Mouse (Mus musculus) adrenal gland, postnatal 36 days (tissue): ENCODE data around the gene Pex16. TPM values are rescaled to one million over a fixed set of nuclear protein-coding genes. Genes with fewer than 3 reads are reported as not detected.

ENCODE experiments used
- DNase-seq, 2 experiments: peaks; one replicate each; pipeline ENCODE4 v3.0.0; 2021; ENCODE audit warnings: mixed read lengths in 1 of 2
- total RNA-seq, 2 experiments: library from RNA; stranded (reverse); gene quantifications; 2 replicates each; pipeline ENCODE4 v1.2.3; 2021

The Pex16 gene
- total RNA-seq, 2 experiments from 2014 or later: 97.3 to 224 TPM

DNA sequence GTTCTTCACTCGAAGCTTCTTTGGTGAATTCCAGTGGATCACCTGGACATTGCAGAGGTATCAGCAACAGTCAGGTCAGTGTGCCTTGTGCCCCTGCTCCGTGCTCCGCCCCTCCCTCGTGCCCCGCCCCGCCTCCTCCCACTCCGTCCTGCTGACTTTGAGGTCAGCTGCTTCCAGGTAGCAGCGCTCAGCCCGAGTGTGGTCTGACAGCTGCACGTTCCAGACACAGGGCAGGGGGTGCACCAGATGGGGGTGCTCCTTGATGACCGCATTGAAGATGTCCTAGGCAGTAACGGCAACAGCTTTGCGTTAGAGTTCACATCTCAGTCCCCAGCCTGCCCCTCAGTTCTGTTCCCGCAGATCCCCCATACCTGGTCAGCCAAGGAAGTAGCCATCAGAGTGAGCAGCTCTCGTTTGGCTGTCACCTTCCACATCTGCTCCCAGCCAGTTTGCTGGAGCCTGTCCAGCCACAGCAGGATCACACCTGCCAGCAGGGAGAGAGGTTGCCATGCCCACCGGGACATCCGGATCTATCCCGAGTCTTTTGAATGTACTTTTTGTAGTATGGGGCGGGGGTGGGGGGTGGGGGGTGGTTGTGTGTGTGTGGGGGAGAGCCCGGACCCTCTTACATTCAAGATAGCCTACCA is 7.0 kb upstream of the Pex16 start:
- no peak for DNase-seq

DNA sequence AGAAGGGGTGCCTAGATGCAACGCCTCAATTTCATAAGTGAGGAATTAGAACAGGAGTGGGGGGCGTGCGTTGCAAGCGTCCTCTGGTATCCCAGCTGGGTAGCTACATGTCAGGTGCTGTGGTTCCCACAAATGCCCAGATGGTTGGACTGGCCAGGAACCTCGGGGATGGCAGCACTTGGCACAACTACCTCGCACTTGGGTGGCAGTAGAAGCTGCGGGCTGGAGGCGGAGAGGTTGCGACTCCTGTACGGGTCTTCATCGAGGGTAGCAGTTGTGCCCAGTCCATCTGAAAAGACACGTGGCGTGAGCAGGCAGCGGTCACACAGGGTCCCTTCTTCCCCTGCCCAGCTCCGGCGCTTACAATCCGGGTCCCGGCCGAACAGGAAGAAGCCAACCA is 4.1 kb upstream of the Pex16 start:
- no peak for DNase-seq

DNA sequence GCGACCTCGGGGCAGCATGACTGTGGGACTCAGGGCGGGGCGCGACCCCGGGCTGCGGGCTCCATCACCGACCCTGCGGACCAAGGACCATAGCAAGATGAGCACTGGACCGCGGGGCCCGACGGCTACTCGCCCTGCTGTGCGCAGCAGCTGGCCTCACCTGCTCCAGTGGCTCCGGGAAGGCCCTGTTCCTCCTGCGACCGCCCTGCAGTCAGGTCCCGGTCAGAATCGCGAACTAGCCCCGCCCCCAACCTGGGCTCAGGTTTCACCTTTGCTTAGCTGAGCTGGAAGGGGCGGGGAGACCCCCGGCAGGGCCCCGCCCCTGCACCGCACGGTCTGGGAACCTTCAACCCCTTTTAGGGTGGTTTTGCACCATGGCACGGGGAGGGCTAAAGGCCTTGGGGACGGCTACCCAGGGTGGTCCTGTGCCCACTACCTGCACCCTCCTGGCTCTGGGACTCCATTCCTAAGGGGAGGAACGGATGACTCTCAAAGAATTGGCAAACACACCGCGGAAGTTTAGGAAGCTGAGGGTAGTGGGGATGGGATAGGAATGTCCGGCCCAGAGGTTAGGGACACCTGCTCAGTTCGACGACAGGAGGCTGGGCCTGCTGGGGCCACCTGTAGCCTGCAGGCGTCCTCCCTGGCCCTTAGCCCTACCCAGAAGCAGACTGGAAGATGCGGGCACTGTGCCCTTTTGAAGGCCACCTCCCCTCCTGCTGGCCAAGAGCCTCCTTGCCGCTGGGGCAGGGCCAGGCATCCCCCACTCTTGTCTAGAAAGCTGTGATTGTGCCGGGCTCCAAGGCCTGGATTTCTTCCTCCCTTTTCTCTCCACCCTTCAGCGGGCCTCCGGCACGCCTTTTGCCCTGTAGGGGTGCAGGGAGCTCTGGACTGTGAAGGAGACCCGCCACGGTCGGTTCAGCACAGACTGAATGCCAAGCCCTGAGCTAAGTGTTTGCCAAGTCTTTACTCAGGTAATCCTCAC is 3.4 kb upstream of the Pex16 start:
- DNase-seq: peak in 1 of 2 experiments; percentile 48

DNA sequence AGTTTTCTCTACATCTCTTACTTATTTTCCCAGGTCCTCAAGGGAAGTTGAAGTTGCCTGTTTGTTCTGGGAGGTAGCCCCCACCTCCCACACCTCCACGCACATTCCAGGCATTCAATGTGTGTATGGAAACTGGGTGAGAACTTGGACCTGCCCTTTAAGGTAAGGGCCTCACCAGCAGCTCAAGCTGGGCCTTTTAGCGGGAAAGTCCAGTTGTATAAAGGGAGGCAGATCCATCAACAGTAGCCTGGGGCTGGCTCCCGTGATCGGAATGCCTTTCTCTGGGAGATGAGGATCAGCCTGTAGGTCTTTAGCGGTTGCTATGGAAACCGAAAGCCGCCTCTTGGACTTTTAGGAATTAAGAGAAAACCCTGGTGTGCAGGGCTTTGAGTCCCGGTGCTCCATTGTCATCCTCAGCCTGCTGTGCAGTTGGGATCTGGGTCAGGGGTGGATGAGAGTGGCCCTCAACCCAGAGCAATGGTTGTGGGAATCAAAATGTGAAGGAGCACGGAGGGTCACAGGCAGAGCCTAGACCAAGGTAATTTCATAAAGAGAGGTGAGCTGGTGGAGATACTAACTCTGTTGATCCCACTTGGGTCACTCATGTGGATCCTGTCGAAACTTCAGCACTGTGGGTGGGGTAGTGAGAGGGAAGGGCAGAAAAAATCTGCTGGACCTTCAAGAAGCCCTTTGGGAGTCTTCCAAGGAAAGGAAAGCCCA is 2.3 kb upstream of the Pex16 start:
- no peak for DNase-seq

DNA sequence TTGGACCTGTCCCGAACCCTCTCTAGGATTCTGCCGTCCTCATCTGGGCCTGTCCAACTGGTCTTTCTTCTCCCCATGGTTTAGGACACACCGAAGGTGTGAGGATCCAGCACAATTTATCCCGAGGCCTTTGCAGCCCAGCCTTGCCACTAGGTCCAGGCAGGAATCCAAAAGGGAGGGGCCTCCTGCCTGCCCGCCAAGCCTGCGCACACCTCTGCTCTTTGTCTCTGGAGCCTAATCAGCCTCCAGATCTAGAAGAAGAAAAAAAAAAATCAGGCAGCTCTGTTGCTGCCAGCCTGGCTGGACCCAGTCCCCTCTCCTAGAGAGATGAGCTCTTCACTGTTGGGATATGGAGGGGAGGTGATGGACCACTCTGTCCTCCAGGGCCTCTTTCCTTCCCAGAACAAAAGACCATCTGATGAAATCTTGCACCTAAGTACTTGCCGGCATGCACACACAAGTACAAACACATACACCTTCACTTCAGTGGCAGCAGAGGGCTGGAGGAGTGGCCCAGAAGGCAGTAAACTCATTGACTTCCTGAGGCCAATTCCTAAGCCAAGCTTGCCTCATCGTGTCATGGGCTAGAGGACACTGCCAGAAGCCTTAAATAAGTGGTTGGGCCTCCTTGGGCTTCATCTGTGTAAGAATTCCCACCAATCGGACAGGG is 1.6 kb upstream of the Pex16 start:
- DNase-seq: peak; percentile 76

DNA sequence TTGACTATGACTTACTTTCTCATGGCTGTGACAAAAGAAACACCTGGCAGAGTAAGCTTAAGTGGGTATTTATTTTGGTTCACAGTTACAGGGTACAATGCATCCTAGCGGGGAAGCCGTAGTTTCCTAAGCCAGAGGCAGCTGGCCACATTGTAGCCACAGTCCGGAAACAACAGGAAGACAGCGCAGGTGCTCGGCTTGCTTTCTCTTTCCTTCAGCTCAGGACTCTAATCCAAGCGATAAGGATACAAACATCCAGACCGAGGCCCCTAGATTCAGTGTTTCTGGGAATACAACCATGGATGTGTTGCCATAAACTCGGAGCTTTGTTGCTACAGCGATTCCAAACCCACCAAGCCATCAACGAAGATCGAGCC is 1.1 kb upstream of the Pex16 start:
- no peak for DNase-seq

DNA sequence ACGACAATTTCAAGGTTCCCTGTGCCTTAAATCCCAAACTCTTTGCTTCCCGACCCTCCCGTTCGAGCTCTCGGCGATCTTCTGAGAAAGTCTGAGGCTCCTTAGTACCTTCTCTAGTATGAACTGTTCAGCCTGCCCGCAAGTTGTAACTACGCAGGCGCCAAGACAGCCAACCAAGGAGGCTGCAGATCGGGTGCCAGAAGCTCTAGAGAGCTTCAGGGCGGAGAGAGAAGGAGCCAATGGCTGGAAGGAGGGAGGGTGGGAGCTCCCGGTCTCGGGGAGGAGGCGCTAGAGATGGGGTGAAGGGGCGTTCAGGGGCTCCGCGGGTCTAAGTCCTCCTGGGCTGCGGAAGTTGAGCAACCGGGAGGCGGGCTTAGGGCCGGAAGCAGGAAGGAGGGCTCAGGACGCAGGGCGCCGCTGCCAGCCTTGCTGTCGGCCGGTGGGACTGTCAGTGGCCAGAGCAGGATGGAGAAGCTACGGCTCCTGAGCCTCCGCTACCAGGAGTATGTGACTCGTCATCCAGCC is 685 bp downstream of the Pex16 start:
- DNase-seq: peak; percentile 97 to 98

DNA sequence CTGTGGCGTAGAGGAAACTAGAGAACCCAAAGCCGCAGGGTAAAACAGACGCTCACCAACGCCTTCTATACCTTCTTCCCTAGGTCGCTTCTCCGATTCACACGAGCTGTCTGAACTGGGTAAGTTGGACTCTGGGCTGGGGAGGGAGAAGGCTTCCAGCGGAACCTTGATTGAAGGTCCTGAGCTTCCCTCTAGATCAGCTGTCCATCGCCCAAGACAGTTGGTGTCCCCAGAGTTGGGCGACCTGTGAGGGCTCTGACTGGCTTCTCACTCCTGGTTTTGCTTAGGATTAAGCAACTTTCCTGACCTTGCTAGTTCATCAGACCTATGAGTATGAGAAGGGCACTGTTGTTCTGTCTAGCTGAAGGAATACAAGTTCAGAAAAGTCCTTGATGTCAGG is 1.3 kb downstream of the Pex16 start:
- no peak for DNase-seq

DNA sequence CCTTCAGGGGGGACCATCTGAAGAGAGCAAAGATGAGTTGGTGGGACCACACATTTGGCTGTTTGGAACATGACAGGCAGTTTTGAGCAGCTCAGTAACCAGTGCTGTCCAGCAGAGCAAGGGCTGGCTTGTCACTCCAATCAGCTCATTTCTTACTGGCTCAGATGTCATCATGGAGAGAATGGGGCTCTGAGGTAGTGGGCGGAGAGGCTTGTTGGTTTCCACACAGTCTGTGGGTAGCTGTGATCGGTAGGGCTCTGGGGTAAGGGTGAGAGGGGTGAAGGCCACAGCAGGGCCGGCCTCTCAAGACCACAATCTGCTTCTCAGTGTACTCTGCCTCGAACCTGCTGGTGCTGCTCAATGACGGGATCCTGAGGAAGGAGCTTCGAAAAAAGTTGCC is 1.8 kb downstream of the Pex16 start:
- DNase-seq: no peak

DNA sequence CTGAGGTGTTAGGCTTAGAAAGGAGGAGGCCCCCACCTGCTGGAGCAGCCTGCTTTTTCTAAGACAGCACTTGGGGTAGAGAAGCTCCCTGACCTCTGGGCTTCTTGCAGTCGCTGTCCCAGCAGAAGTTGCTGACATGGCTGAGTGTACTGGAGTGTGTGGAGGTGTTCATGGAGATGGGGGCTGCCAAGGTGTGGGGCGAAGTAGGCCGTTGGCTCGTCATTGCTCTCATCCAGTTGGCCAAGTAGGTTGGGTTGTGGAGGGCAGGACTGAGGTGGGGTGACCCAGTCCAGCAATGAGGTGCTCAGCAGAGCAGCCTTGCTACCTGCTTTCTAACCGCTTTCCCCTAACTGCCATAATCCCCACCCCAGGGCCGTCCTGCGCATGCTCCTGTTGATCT is 2.8 kb downstream of the Pex16 start:
- no peak for DNase-seq

DNA sequence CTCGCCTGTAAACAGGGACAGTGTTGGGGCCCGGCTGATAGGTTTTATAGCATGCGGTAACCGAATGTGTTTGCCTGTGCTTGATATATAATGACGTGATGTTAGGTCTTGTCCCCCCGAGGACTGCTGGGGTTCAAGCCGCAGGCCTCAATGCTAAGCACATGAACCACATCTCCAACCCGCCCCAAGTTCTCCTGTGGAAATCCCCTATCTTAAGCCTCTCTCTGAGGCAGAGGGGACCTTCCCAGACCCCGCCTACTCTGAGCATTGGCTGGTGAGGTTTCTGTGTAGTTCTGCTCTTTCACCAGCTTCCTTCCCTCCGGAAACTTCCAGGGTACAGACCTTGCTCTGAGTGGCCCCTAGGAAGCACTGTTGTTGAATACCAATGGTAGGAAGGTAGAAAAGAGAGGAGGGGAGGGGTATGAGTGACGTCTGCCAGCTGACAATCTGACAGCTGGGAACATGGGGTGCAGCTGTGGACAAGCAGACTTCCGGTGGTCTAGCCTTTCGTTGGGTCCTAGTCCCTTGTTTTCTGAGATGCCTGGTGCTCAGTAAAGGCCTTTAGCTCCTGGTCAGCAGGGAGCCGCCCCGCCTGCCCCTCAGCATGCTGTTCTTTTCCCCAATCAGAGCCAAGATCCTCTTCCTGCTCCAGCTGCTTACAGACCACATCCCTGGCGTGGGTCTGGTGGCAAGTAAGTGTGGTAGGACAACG is 5.5 kb downstream of the Pex16 start:
- no peak for DNase-seq

DNA sequence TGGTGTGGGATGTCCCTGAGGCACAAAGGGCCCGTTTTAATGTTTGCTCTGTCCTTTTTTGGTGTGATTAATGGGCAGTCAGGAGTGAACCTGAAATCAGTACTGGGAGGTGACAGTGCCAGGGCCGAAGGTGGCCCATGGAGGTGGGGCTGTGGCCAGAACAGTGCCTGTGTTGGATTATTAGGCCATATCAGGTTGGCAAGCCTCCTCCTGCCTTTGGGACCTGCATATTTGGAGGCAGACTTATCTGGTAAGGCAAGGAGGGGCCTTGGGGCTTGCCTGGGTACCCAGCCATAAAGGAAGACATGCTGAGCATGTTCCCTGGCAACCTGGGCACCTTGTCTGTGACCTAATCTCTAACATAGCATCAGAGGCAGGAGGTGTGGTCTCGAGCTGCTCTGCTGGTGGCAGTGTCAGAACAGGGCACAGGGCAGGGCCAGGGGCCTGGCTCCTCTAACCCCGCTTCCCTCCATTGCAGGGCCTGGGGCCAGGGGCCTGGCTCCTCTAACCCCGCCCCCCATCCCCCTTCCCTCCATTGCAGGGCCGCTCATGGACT is 6.1 kb downstream of the Pex16 start:
- no peak for DNase-seq

DNA sequence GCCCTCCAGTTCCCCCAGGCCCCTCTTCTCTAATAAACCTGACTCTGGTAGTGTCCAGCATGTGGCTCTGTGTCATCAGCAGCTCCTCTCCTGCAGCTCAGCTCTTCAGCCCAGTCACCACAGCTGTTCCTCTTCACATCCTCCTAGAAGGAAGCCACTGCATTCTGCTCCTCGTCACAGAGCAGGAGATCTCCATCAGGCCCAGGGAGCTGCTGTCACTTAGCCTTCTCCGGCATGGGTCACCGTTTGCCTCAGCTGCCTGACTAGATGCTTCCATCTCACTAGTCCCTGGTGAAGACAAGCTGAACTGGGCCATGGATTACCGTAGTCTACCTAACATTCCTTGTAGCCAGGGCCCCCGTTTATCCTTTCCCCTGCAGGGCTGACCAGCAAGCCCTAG is 6.7 kb downstream of the Pex16 start:
- DNase-seq: no peak

DNA sequence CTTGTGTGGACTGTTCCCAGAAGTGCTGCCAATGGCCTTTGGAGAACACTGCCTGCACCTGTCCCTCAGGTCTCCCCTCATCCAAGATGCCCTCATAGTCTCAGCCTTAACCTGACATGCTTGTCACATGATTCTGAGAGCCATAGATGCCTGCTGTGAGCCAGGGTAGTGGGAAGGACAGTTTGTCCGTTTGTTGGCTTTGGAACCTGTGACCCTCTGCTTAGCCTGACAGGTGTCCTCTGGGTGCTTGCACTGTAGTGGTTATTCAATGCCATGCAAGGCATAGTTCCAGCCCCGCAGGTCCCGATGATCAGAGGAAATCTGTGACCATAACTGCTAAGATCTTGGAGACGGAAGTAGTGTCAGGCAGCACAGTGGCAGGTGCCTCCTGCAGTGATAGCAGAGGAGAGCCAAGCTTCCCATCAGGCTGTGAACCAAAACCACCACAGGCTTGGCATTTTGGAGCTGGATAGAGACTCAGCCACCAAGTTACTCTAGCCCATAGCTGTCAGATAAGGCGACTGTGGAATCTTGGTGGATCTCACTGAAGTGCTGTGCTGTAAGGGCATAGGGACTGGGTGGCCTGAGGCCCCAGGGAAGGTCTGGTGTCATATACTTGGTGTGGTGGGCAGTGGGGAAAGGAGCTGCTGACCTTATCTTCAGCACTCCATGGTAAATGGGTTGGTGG is 7.6 kb downstream of the Pex16 start, which contains the start of gene 1700029I15Rik:
Gene 1700029I15Rik, plus strand, starts transcription at position 638 of the 688 bp plus-strand sequence.
- no peak for DNase-seq

DNA sequence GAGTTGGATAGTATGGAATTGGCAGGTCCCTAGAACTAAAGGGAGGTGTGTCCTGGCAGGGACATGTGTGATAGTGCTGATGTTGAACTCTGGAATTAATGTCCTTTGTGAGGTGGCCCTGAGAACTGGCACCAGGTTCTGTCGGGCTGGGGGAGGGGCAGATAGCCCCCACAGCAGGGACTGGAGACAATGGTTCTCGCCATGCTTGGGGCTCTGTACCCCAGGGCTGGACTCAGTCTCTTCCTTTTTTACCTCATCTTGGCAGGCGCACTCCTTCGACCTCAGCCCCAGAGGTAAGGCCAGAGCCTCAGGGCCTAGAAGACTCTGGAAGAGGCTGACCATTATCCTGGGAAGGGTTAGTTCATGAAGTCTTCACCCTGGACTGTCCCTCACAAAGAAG is 8.3 kb downstream of the Pex16 start:
- DNase-seq: no peak

DNA sequence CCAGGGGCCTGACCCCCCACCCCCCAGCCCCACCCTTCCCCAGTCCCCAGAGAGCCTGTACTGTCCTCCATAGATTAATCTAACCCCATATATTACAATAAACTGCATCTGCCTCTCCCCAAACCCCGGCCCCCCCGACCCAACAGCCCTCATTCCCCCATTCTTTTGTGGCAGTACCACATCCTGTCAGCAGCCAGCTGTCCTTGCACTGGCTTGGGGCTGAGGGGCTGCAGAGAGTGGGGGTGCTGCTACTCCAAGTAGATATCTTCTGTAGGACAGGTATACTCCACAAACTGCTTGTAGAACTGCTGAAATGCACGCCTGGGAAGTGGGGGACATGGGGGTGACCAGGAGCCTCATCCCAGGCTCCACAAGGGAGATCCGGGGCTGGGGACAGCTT is 9.6 kb downstream of the Pex16 start:
- DNase-seq: no peak

DNA sequence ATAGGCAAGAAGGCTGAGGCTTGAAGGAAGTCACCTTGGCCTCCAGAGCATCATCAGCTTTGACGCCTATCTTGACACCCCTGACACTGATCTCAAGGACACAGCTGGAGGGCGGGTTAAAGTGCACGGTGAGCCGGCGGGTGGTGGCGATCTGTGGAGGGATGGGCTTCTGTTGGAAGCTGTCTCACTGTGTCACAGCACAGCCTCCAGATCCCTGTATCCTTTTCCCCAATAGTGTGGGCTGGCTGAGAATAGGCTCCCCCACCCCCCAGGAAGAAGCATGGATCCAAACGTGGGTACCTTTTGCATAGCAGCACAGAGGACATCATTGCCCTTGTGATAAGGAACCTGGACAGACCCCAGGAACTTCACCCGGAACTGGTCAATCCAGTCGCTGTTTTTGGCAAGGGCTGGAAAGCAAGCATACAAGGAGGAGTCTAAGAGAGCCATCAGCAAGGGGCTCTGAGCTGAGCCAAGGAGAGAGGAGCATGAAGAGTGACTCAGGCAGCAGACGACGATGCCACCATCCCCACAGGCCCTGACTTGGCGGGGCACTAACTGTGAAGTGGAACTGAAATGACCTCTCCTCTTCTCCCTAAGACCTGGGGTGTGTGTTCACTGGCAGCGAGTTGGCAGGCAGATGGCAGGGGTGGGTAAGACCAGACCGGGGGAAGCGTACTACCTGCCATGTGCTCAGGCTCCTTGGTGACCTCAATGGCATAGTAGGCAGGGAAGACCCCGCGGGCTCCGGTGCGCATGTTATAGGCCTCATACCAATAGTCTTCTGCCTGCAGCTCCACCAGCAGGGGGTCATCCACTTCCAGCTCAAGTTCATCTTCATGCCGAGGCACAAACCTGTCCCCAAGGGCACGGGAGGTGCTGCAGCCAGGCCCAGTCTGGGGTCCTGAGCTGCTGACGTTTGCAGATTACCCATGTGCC is 10.9 kb downstream of the Pex16 start:
- no peak for DNase-seq

DNA sequence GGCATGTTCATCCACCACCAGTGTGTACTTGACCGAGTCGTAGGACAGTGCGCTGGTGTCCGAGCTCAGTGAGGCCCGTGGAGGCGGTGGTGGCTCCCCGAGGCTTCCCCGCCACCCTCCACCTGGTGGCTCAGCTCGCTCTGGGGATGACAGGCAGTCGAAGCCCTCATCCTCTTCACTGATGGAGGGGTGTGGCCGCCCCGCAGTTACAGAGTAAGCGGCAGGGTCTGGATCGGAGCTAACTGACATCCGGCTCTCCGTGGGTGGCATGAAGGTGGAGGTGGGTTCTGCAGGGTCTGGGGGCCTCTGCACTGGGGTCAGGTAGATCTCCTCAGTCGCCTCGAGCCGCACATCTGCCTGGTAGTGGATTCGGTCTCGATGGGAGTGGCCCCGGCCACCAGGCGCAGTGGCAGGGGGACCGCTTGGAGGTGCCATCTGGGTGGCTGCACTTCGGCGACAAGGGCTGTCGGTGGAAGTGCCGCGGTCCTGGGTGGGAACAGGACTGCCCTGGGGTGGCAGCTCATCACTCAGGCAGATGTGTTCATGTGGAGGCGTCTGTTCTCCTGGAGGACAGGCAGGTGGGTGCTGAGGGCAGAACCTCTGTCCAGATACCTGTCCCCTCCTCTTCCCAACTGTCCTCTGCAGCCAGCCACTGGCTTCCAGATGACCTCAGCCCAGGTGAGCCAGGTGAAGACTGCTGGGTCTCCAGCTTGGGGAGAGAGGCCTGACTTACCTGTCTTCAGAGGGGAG is 12.5 kb downstream of the Pex16 start:
- DNase-seq: no peak
